Mouse (Mus musculus): ENCODE measurements around the gene Snrpg. TPM values are rescaled to one million over a fixed set of nuclear protein-coding genes. Genes with fewer than 3 reads are reported as not detected.

Gene Snrpg
- polyA plus RNA-seq, 1 experiment from 2014 or later = 510 TPM

GRCm38 (mm10) chr6:86346063-86346462 is 25.0 kb upstream of the Snrpg start:
- Histone ChIP-seq H3K27me3 (replicated peaks) (no peaks in the 10 kb centered on the region), H3K9me3 (replicated peaks) (no peaks in the 10 kb centered on the region), H3K27ac (no peak overlapping the region), H3K9ac (no peak overlapping the region), H3K4me1 (no peaks in the 10 kb centered on the region), H3K4me3 (no peak overlapping the region), H3K4me2 (no peak overlapping the region), H3K36me3 (no peaks in the 10 kb centered on the region)
- ATAC-seq = no peak
- 39% methylated on average over 2 of the region's 2 CpGs for WGBS (ENCODE audit: insufficient replicate concordance)

- Histone ChIP-seq H3K9ac (no peak overlapping the region), H3K36me3 (no peaks in the 10 kb centered on the region), H3K27ac (no peak overlapping the region), H3K4me1 (no peaks in the 10 kb centered on the region), H3K4me2 (no peak overlapping the region), H3K4me3 (no peak overlapping the region), H3K9me3 (replicated peaks) (no peaks in the 10 kb centered on the region), H3K27me3 (replicated peaks) (no peaks in the 10 kb centered on the region)
- WGBS (ENCODE audit: insufficient replicate concordance) = 42% methylated on average over 7 of the region's 7 CpGs
- no peak for ATAC-seq
Observed at GRCm38 (mm10) chr6:86349257-86349656, 21.8 kb upstream of the Snrpg start.

- H3K27ac ChIP-seq = no peak overlapping the region
- no peak overlapping the region for H3K4me2 ChIP-seq
- no peak overlapping the region for H3K4me3 ChIP-seq
- no peak for ATAC-seq
- no peaks in the 10 kb centered on the region for H3K27me3 ChIP-seq (replicated peaks)
- no peaks in the 10 kb centered on the region for H3K4me1 ChIP-seq
- WGBS (ENCODE audit: insufficient replicate concordance) = 61% methylated on average over 3 of the region's 3 CpGs
- H3K9me3 ChIP-seq (replicated peaks) = no peaks in the 10 kb centered on the region
- H3K9ac ChIP-seq = no peak overlapping the region
- no peaks in the 10 kb centered on the region for H3K36me3 ChIP-seq
Observed at GRCm38 (mm10) chr6:86354948-86355347, 16.2 kb upstream of the Snrpg start.

GRCm38 (mm10) chr6:86356956-86357355 is 14.1 kb upstream of the Snrpg start:
- Histone ChIP-seq H3K36me3 (no peaks in the 10 kb centered on the region), H3K4me2 (no peak overlapping the region), H3K27ac (no peak overlapping the region), H3K9me3 (replicated peaks) (no peaks in the 10 kb centered on the region), H3K27me3 (replicated peaks) (no peaks in the 10 kb centered on the region), H3K4me1 (no peaks in the 10 kb centered on the region), H3K4me3 (no peak overlapping the region), H3K9ac (no peak overlapping the region)
- WGBS (ENCODE audit: insufficient replicate concordance) = 52% methylated on average over 9 of the region's 9 CpGs
- no peak for ATAC-seq

- Histone ChIP-seq H3K27ac (no peak overlapping the region), H3K4me1 (0 out of 2 replicates have a peak, but pooled peaks cover 4% of the 10 kb centered on the region), H3K9ac (no peak overlapping the region), H3K4me2 (no peak overlapping the region), H3K36me3 (no peaks in the 10 kb centered on the region), H3K4me3 (no peak overlapping the region), H3K9me3 (replicated peaks) (no peaks in the 10 kb centered on the region), H3K27me3 (replicated peaks) (no peaks in the 10 kb centered on the region)
- WGBS (ENCODE audit: insufficient replicate concordance) = 55% methylated on average over 7 of the region's 7 CpGs
- no peak for ATAC-seq
Observed at GRCm38 (mm10) chr6:86360691-86361090, 10.4 kb upstream of the Snrpg start.

DNA sequence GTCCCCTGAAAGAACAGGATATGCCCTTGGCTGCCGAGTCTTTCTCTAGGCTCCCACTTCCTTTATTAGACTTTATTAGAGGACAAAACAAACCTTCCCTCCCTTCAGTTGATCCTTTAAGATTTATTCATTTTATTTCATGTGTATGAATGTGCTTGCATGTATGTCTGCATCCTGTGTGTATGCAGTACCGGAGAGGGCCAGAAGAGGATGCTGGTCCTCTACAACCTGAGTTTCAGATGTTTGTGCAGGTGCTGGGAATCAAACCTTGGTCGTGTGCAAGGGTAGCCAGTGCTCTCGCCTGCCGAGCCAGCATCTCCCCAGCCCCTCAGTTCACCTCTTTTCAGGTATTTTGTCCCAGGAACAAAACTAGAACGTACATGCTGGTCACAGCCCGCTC is 9.7 kb upstream of the Snrpg start:
- no peak overlapping the region for H3K27ac ChIP-seq
- no peak overlapping the region for H3K4me3 ChIP-seq
- H3K4me1 ChIP-seq = peaks cover 11% of the 10 kb centered on the region
- no peak overlapping the region for H3K9ac ChIP-seq
- H3K9me3 ChIP-seq (replicated peaks) = no peaks in the 10 kb centered on the region
- 75% methylated on average over 7 of the region's 7 CpGs for WGBS (ENCODE audit: insufficient replicate concordance)
- H3K4me2 ChIP-seq = no peak overlapping the region
- H3K36me3 ChIP-seq = no peaks in the 10 kb centered on the region
- no peak for ATAC-seq
- no peaks in the 10 kb centered on the region for H3K27me3 ChIP-seq (replicated peaks)

DNA sequence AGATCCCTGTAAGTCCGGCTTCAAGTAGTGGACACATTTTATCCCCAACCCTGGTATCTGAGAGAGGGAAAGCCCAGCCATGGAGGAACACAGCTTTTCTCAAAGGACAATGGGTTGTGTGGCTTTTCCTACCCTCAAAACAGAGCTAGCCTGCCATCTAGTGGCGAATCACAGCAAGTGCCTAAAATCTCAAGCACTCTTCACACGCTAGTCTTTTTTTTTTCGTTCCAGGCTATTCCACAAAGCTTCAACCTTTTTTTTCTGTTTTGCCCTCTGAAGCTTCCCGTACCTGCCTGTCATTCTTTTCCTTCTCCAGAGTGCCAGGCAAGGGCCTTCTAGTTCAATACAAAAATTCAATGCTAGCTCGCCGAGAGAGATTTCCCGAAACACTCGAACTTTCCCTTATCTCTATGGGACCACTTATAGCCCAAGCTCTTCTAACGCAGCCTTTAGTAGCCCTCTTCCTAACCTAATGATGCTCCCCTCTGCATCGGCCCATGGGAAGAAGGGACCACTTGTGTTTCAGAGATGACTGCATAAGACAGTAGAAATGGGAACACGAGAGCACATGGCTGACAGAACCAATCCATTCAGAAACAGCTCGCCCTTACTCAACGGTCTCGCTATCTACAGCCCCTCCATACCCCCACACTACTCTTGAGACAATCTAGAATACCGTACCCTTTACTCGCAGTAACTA is 6.5 kb upstream of the Snrpg start:
- H3K4me3 ChIP-seq = peak overlapping the region; percentile 74
- H3K27me3 ChIP-seq (replicated peaks) = no peaks in the 10 kb centered on the region
- under 1% methylated on average over 17 of the region's 17 CpGs for whole genome bisulfite sequencing (ENCODE audit: insufficient replicate concordance)
- 0 out of 2 replicates have a peak, but pooled peaks have one; percentile 13 for ATAC-seq
- no peaks in the 10 kb centered on the region for H3K9me3 ChIP-seq (replicated peaks)
- H3K27ac ChIP-seq = peak overlapping the region; percentile 45
- H3K9ac ChIP-seq = peak overlapping the region; percentile 83
- peak overlapping the region; percentile 82 for H3K4me2 ChIP-seq
- peaks cover 31% of the 10 kb centered on the region for H3K4me1 ChIP-seq
- peaks cover 20% of the 10 kb centered on the region for H3K36me3 ChIP-seq

GRCm38 (mm10) chr6:86365371-86366124 is 5.6 kb upstream of the Snrpg start, which contains the start of gene Fam136a:
TSS of gene Fam136a (plus strand) at chr6:86365646.
- H3K4me1 ChIP-seq = peaks cover 36% of the 10 kb centered on the region
- WGBS (ENCODE audit: insufficient replicate concordance) = under 1% methylated on average over 76 of the region's 76 CpGs
- peak within 1 kb of the TSS; percentile 79 for H3K27ac ChIP-seq
- H3K9me3 ChIP-seq (replicated peaks) = no peaks in the 10 kb centered on the region
- no peaks in the 10 kb centered on the region for H3K27me3 ChIP-seq (replicated peaks)
- H3K4me2 ChIP-seq = peak within 1 kb of the TSS; percentile 82
- peak within 1 kb of the TSS; percentile 83 for H3K9ac ChIP-seq
- peak within 1 kb of the TSS; percentile 74 for H3K4me3 ChIP-seq
- peaks cover 21% of the 10 kb centered on the region for H3K36me3 ChIP-seq
- ATAC-seq = peak; percentile 97

DNA sequence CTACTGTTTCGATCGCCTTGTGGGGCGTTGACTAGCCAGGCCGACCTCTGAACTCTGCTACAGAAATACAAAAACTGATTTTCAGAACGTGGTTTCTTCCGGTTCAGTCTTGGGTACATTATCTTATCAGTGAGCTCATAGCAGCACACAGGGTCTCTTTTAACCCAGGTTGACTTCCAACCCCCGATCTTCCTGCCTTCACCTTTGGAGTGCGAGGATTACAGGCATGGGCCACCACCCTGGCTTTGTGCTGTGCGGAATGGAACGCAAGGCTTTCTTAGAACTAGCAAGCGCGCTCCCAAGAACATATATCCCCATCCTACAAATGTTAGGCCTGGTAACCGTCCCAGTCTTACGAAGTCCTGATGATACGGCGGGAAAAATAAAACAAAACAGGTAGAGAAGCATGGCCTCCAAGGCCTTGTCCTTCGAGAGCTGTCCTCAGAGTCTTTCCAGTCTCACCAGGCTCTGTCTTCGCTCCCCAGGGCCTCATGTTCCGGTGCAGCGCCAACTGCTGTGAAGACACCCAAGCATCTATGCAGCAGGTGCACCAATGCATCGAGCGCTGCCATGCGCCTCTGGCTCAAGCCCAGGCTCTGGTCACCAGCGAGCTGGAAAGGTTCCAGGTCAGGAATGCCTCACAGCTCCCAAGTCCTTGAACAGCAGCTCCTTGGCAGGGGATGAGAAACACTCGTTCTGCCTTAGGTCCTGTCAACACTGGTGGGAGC is 4.8 kb upstream of the Snrpg start:
- H3K4me1 ChIP-seq = peaks cover 41% of the 10 kb centered on the region
- peaks cover 21% of the 10 kb centered on the region for H3K36me3 ChIP-seq
- H3K27ac ChIP-seq = peak overlapping the region; percentile 79
- no peak for ATAC-seq
- H3K4me2 ChIP-seq = peak overlapping the region; percentile 82
- H3K9me3 ChIP-seq (replicated peaks) = no peaks in the 10 kb centered on the region
- H3K27me3 ChIP-seq (replicated peaks) = no peaks in the 10 kb centered on the region
- peak overlapping the region; percentile 74 for H3K4me3 ChIP-seq
- peak overlapping the region; percentile 83 for H3K9ac ChIP-seq
- WGBS (ENCODE audit: insufficient replicate concordance) = 35% methylated on average over 25 of the region's 25 CpGs

GRCm38 (mm10) chr6:86366853-86367249 is 4.3 kb upstream of the Snrpg start:
- WGBS (ENCODE audit: insufficient replicate concordance) = 59% methylated on average over 2 of the region's 2 CpGs
- ATAC-seq = no peak

DNA sequence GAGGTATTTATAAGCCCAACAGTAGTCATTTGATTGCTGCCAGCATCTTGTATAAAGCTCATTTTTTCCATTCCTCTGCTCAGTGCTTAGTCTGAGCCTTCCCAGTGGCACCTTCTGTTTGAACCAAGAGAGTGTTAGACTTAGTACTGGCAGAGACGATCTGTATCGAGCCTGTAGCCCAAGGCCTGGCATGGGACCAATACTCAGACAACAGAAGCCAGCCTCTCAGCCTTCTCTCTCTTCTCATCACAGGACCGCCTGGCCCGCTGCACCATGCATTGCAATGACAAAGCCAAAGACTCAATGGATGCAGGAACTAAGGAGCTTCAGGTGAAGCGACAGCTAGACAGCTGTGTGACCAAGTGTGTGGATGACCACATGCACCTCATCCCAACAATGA is 2.6 kb upstream of the Snrpg start:
- peaks cover 57% of the 10 kb centered on the region for H3K4me1 ChIP-seq
- WGBS (ENCODE audit: insufficient replicate concordance) = 79% methylated on average over 5 of the region's 5 CpGs
- ATAC-seq = no peak

More at GRCm38 (mm10) chr6:86366853-86367249, 4.3 kb upstream of the Snrpg start:
- H3K9ac ChIP-seq = peak overlapping the region; percentile 83
- peak overlapping the region; percentile 74; the same call in 1 of the 2 replicates for H3K4me3 ChIP-seq
- H3K27ac ChIP-seq = peak overlapping the region; percentile 79
- peak overlapping the region; percentile 82 for H3K4me2 ChIP-seq
- no peaks in the 10 kb centered on the region for H3K9me3 ChIP-seq (replicated peaks)
- H3K27me3 ChIP-seq (replicated peaks) = no peaks in the 10 kb centered on the region
- peaks cover 21% of the 10 kb centered on the region for H3K36me3 ChIP-seq
- H3K4me1 ChIP-seq = peaks cover 41% of the 10 kb centered on the region

More for the DNA sequence above, 2.6 kb upstream of the Snrpg start:
- H3K9ac ChIP-seq = no peak overlapping the region
- no peak overlapping the region for H3K4me3 ChIP-seq
- no peaks in the 10 kb centered on the region for H3K9me3 ChIP-seq (replicated peaks)
- H3K27ac ChIP-seq = no peak overlapping the region
- H3K27me3 ChIP-seq (replicated peaks) = no peaks in the 10 kb centered on the region
- H3K4me2 ChIP-seq = no peak overlapping the region
- peaks cover 29% of the 10 kb centered on the region for H3K36me3 ChIP-seq

Data from liver, embryonic 12.5 days (tissue).